27 mouse cellular contexts compared by ENCODE assay signal in the genomic region with DNA sequence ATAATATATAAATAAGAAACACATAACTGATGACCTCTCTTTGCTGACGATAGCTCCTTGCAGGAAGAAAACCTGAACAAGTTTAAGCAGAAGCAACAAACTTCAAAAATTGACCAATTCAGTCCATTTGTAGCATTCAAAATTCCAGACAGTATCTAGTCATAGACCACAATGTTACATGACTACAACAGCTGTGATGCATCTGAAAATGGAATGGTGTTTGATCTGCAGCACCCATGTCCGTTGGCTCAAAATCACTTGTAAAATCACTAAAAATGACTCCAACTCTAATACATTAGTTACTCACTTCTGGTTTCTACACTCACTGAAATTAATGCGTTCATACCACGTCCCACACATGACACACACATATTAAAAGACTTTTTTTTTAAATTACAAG.
"Had no signal": no experiment of that assay in that cellular context is flagged by ENCODE, and none has a peak within 500 bp of the region (broad histone marks: within the 10 kb centered on the region; RNA-seq: fewer than 3 reads in every experiment).

No protein-coding gene starts in this region.

- H3K27me3 ChIP-seq: embryonic facial prominence, embryonic 12.5 days; embryonic facial prominence, embryonic 13.5 days; embryonic facial prominence, embryonic 15.5 days; forebrain, embryonic 12.5 days; forebrain, embryonic 13.5 days; forebrain, embryonic 15.5 days had no signal

- H3K4me3 ChIP-seq: embryonic facial prominence, embryonic 10.5 days; embryonic facial prominence, embryonic 12.5 days; embryonic facial prominence, embryonic 13.5 days; embryonic facial prominence, embryonic 15.5 days; erythroblast, embryonic 14.5 days; forebrain, embryonic 10.5 days; forebrain, embryonic 12.5 days; forebrain, embryonic 13.5 days; forebrain, embryonic 15.5 days; gastrocnemius, adult 2 months; heart, adult 2 months had no signal

- DNase-seq: cerebellum, adult 8-10 months; cerebellum, adult 9-10 months; cerebellum, adult 9-11 months; cerebellum, postnatal 10 days; cerebellum, postnatal 14 days; cerebellum, postnatal 25 days; cerebellum, postnatal 36 days; embryo, embryonic 11 days; forebrain, postnatal 0 days; gastrocnemius, adult 2 months; gastrocnemius, postnatal 10 days; gastrocnemius, postnatal 14 days; gastrocnemius, postnatal 36 days; heart, adult 11 months; heart, adult 18-20 months; heart, adult 2 months had no signal

- H3K27ac ChIP-seq: embryonic facial prominence, embryonic 10.5 days; embryonic facial prominence, embryonic 12.5 days; embryonic facial prominence, embryonic 13.5 days; embryonic facial prominence, embryonic 15.5 days; forebrain, embryonic 10.5 days; forebrain, embryonic 12.5 days; forebrain, embryonic 13.5 days; forebrain, embryonic 15.5 days; gastrocnemius, adult 2 months; heart, adult 2 months had no signal

- H3K4me2 ChIP-seq: embryonic facial prominence, embryonic 12.5 days; embryonic facial prominence, embryonic 13.5 days; embryonic facial prominence, embryonic 15.5 days; forebrain, embryonic 12.5 days; forebrain, embryonic 13.5 days; forebrain, embryonic 15.5 days had no signal

- ATAC-seq: forebrain, embryonic 13.5 days; forebrain, embryonic 14.5 days; forebrain, embryonic 15.5 days; forebrain, embryonic 16.5 days; forebrain, postnatal 0 days had no signal

- H3K4me1 ChIP-seq: embryonic facial prominence, embryonic 10.5 days; embryonic facial prominence, embryonic 12.5 days; embryonic facial prominence, embryonic 13.5 days; embryonic facial prominence, embryonic 15.5 days; forebrain, embryonic 10.5 days; forebrain, embryonic 12.5 days; forebrain, embryonic 13.5 days; forebrain, embryonic 15.5 days had no signal

- H3K36me3 ChIP-seq: embryonic facial prominence, embryonic 10.5 days; embryonic facial prominence, embryonic 12.5 days; embryonic facial prominence, embryonic 13.5 days; embryonic facial prominence, embryonic 15.5 days; forebrain, embryonic 10.5 days; forebrain, embryonic 12.5 days; forebrain, embryonic 15.5 days had no signal

- H3K9ac ChIP-seq: embryonic facial prominence, embryonic 12.5 days; embryonic facial prominence, embryonic 13.5 days; embryonic facial prominence, embryonic 15.5 days; forebrain, embryonic 12.5 days; forebrain, embryonic 13.5 days; forebrain, embryonic 15.5 days; forebrain, postnatal 0 days had no signal

- H3K9me3 ChIP-seq: embryonic facial prominence, embryonic 10.5 days; embryonic facial prominence, embryonic 12.5 days; embryonic facial prominence, embryonic 13.5 days; embryonic facial prominence, embryonic 15.5 days; forebrain, embryonic 10.5 days; forebrain, embryonic 12.5 days; forebrain, embryonic 13.5 days; forebrain, embryonic 15.5 days had no signal
